Mouse (Mus musculus) lung, adult 2 months (tissue): ENCODE data around the gene Khdc3.

Source experiments
- CTCF ChIP-seq: fragments of 200-500 bp; IDR thresholded peaks from 2 replicates; pipeline ENCODE4 v1.5.1; 2011; ENCODE audit warnings: mild to moderate bottlenecking, low read length, control low read depth; ENCODE audit not compliant: insufficient read depth
- POLR2A ChIP-seq: fragments of 200-500 bp; IDR thresholded peaks from 2 replicates; pipeline ENCODE4 v1.6.1; 2011; ENCODE audit warnings: low read depth, mild to moderate bottlenecking, control low read depth, low read length, borderline replicate concordance; ENCODE audit errors: extremely low read depth

DNA sequence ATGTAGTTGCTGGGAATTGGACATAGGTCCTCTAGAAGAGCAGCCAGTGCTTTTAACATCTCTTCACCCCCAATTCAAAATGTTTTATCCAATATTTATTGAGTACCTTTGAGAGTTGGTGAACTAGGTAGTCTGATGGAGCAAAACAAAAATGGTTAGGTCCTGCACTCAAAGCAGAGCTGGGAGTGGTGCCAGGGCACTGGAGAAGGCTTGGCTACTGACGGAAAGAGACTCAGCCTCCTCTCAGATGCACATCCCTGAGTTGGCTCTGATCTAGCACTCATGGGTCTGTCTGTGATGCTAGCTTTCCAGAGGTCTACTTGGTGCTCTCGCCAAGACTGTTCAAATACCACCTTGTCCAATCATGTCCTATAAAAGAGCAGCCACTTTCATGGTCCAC, 3.7 kb upstream of the Khdc3 start:
- no peak for TF ChIP-seq POLR2A
- TF ChIP-seq CTCF: no peak
